Mouse (Mus musculus) mouse trophoblast stem cell (cell line): ENCODE results near the gene Ucn3.

ENCODE experiments used
- in situ Hi-C, 2 experiments: fragments of 300-500 bp; cut with MseI, MboI; formaldehyde crosslinking; loops; 2 replicates in 1 of 2; 3 replicates in 1 of 2; pipeline ENCODE4 v1.15.1; 2025

Gene Ucn3

DNA sequence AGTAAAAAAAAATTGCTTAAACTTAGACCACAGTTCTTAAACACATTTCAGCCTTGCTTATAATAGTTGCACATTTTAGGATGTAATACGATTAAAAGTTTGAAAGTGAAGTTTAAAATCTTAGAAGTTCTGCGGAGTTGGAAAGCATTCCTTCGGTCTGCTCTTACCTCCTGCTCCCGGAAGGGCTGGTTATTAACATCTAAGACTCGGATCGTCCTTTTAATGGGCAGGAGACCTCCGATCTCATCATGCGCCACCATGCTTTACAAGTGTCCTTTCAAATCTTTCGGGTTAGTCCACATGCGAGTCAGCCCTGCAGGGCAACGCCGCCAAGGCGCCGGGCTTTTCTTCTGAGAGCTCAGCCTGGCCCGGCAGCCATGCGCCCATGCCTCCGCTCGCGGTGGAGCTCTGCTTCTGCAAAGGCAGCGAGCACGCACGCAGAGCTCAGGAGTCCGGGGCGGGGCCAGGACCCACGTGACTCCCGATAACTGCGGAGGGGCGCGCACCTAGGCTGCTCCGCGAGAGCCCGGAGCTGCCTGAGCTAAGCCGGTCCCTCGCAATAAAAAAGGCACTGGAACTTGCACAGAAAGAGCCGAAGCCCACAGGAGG, 51.9 kb downstream of the Ucn3 start:
- in situ Hi-C loops = loop anchor here in 1 of 2 experiments (10.0 kb wide), 1 partner anchor 148 kb away; no protein-coding TSS in a partner anchor

DNA sequence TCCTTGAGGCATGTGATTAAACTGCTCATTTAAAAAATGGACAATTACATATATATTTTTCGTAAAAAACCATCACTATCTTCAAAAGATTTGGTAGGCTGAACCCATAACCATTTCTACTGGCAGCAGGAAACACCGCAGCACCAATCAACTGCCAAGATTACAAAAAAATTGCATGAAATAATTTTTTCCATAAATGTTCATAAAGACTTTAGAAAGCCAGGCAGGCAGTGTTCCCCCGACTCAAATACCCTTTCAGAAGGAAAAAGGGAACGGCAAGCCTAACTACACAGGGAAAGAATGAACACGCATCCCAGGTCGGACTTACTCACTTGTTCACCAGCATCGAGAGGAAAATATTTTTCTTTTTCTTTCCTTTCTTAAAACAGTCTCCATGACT, 52.5 kb downstream of the Ucn3 start:
- in situ Hi-C loops = loop anchor here in 1 of 2 experiments (10.0 kb wide), 1 partner anchor 148 kb away; no protein-coding TSS in a partner anchor

DNA sequence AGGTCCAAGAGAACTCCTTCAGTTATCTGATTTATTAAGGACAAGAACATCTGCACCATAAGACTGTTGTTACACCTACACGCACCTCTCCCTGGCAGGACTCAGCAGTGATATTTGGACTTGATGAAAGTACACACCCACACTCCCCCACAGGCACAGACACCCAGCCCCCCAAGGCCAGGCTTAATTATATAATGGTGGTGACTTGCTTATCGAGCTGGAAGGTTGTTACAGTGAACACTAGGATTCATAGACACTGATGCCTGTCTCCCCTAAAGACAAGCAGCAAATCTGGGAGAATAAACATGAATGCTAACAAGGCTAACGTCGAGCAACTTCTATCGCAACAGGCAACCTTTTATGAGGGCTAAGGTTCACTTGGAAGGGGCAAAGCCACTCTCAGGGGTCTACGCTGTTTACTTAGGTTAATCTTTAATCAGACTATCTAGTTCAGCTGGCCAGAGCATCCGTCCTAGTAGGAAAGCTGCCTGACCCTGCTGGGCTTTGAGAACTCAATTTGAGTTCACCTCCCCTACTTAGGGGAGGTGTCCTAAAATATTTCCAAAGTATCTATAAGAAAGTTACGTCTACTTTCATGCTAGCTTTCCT, 53.6 kb downstream of the Ucn3 start:
- in situ Hi-C loops = loop anchor here in 1 of 2 experiments (10.0 kb wide), 1 partner anchor 147 kb away; no protein-coding TSS in a partner anchor
